Mouse (Mus musculus) adrenal gland, postnatal 0 days (tissue): ENCODE results near the gene Tmem265. TPM values are rescaled to one million over a fixed set of nuclear protein-coding genes. Genes with fewer than 3 reads are reported as not detected.

Experiments
- polyA plus RNA-seq: library from polyadenylated mRNA; unstranded; fragments of >200 nt; fragmentation: Nextera tagmentation; extraction: Ambion mirVana; gene quantifications from 2 replicates; pipeline ENCODE4 v1.2.1, GENCODE M21; 2015

Gene Tmem265
- 2.2 and 6.3 TPM in 2 replicates for polyA plus RNA-seq

DNA sequence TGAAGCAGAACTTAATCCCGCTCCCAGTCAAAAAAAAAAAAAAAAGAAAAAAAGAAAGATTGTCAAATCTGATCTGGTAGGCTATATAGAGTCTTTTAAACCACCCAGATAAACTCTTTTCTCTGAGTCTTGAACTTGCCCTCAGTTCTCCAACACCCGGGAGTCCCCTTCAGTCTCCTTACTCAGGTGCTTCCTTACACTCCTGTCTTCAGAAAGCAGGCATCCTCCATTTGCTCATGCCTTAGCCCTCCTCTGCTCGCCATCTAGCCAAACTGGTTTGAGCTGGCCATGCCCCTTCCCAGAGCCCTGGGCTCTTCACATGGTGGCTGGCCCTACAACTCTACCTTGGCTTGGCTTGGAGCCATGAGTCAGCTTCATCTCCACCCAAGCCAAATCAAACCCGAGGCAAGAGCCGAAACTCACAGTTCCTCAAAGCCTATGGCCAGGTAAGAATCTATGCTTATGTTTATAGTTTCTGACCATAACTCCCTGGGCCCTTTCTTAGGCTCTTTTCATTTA lies at the start of gene Tmem265:
TSS of gene Tmem265 (plus strand) at position 51 of the 519 bp plus-strand sequence.

DNA sequence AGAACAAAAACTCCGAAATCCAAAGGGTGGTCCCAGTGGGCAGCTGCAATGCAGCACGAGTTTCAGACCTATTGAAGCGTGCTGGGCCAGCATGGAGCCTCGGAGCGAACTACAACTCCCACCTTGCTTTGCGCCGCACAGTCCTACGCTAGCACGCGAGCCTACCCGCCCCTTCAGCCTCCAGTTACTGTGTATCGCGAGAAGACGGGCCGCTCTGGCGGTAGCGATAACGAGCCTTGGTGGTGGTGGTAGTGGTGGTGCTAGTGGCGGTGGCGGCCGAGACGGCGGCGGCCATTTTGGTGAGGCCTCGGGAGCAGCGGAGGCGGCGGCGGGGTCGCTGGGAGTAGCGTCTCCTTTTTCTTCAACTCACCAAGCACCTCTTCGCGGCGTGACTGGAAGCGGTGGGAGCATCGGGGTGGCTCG lies 49.4 kb upstream of the Tmem265 start, which contains the start of gene Srcap:
TSS of gene Srcap (plus strand) at position 176 of the 423 bp plus-strand sequence.

DNA sequence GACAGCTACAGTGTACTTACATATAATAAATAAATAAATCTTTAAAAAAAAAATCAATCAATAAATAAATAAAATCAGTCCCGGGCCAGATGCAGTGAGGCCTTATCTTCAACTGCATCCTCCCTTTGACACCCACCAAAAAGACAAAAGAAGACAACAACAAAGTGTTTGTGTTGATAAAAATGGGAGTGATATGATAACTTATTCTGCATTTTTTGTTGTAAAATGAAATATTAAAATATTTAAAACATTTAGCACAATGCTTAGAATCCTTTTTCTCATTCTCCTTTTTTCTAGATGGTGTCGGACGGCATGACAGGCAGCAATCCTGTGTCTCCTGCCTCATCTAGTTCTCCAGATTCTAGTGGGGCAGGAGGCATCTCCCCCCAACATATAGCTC lies 41.9 kb upstream of the Tmem265 start, which contains the start of gene Gm42715:
TSS of gene Gm42715 (plus strand) at position 301 of the 400 bp plus-strand sequence.

DNA sequence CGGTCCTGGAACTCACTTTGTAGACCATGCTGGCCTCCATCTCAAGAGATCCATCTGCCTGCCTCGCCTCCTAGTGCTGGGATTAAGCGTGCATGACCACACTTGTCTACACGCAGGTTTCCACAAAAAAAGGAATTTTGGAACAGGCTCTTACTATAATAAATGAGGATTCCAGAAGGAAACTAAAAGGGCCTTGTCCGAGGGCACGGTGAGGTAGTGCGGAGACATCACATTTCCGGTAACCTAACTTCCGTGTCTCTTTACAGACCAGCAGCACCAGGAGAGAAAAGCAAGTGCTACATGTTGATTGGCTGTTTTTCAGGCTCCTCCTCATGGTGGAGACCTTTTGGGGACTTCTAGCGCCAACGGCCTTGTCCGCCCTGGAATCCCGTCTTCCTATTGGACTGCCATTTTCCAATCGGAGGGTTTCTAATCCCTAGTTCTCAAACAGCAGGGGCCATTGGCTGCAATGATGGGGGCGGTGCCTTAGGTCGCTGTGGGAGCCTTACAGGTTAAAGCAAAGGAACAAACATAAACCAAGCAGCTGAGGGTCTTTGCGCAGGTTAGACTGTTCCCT lies 11.8 kb downstream of the Tmem265 start, which contains the start of gene Phkg2:
TSS of gene Phkg2 (plus strand) at position 446 of the 577 bp plus-strand sequence.

DNA sequence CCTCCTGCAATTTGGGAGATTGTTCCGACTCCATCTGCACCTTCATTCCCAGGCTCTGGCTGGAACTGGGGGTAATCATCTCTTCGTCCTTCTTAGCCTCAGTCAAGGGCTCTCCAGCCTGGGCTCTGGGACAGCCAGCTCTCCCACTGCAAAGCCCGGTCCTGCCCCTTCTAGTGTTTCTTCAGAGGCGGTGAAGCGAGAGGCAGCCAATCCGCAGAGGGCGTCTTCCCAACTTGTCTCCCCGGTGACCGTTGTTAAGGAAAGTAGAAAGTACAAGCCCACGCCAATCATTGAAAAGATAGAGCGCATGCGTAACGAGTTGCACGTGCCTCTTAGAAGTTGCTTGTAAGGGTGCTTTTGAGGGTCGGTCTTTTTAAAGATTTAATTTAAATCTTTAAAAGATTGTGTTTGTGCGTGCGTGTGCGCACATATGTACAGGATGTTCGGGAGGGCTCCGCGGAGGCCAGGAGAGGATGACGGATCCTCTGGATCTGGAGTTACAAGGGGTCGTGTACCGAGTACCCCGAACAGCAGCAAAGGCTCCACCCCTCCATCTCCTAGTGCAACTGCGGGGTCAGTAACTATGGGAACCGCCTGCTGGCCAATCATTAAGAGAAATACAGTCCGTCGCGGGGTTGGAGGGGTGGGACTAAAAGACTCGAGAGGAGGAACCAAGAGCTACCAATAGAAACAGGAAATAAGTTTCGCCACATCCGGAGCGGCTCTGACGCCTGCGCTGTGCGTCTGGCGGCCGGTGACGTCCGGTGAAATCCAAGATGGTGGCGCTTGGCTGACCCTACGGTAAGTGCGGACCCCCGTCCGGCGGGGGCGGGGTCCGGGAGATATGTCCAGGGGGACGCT lies 27.1 kb downstream of the Tmem265 start, which contains the start of the genes Ccdc189 and Rnf40:
TSS of gene Ccdc189 (minus strand) at position 585 of the 861 bp plus-strand sequence.
TSS of gene Rnf40 (plus strand) at position 757 of the 861 bp plus-strand sequence.

DNA sequence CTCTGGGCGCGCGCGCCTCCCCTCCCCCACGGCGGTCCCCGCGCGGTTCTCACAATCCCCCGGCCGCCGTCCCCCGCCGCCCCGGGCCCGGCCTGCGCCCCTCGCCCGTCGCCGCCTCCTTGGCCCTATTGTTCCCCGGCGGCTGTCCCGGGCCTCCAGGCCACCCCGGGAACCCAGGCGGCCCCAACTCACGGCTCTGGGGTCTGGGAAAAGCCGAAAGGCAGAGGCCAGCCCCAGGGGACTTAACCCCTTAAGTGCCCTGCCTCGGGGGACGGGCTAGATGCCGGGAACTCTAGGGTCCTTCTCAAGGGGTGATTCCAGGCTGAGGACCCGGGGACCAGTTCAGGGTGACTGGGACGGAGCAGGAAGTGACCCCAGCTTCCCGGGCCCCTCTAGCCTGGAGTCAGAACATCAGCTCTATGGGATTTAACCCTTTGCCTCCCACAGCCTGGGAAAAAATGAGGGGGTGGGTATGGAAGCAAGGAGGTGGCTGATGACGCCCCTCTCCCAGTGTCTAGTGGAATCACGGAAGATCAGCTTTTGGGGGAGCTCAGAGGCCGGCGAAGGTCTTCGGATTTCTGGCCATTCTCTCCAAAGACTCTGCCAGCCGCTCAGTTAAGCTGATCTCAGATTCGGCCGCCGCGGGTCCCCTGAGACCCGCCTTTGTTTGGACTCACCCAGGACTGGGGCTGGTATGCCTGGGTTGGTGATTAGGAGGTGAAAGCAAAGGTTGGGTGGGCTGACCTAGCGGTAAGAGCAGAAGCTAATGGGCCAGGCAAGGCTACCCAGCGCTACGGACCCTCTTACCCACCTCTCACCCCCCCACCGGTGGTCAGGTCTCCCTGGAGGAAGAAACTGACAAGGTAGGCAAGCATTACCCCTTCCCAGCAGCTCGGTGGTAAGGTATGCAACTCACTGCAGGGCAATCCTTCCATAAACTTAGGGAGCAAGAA lies 54.0 kb downstream of the Tmem265 start, which contains the start of gene Zfp629:
TSS of gene Zfp629 (minus strand) at position 907 of the 953 bp plus-strand sequence.

Other genes starting within 250 kb of the Tmem265 start
- 11.5 and 12.3 TPM in 2 replicates for gene Zfp768, start 215.8 kb upstream of the Tmem265 start, polyA plus RNA-seq
- gene Zfp747, start 185.3 kb upstream of the Tmem265 start, polyA plus RNA-seq, result 5.4 TPM in 2 replicates
- 2.4 and 2.6 TPM in 2 replicates for gene 9130019O22Rik, start 174.2 kb upstream of the Tmem265 start, polyA plus RNA-seq
- gene E430018J23Rik, start 167.8 kb upstream of the Tmem265 start, polyA plus RNA-seq, result 4.7 and 5.5 TPM in 2 replicates
- gene Zfp764, start 154.6 kb upstream of the Tmem265 start, polyA plus RNA-seq, result 3.5 and 4.6 TPM in 2 replicates
- gene Zfp688, start 139.3 kb upstream of the Tmem265 start, polyA plus RNA-seq, result 28.5 and 40.1 TPM in 2 replicates
- gene Zfp689, start 112.2 kb upstream of the Tmem265 start, polyA plus RNA-seq, result 4.7 and 6.5 TPM in 2 replicates
- gene Prr14, start 101.8 kb upstream of the Tmem265 start, polyA plus RNA-seq, result 25.3 and 37.3 TPM in 2 replicates
- 10.2 and 12.1 TPM in 2 replicates for gene Fbrs, start 82.2 kb upstream of the Tmem265 start, polyA plus RNA-seq
- 23.2 and 30.2 TPM in 2 replicates for gene Srcap, start 49.4 kb upstream of the Tmem265 start, polyA plus RNA-seq
- gene Gm42715, start 41.8 kb upstream of the Tmem265 start, polyA plus RNA-seq, result 6.3 and 8.9 TPM in 2 replicates
- gene Phkg2, start 11.9 kb downstream of the Tmem265 start, polyA plus RNA-seq, result 32.2 and 45.6 TPM in 2 replicates
- 8.9 and 15.7 TPM in 2 replicates for gene Ccdc189, start 27.2 kb downstream of the Tmem265 start, polyA plus RNA-seq
- 17.1 and 22.9 TPM in 2 replicates for gene Rnf40, start 27.4 kb downstream of the Tmem265 start, polyA plus RNA-seq
- 4.5 and 5.9 TPM in 2 replicates for gene Zfp629, start 54.4 kb downstream of the Tmem265 start, polyA plus RNA-seq
- 137 and 174 TPM in 2 replicates for gene Bcl7c, start 147.5 kb downstream of the Tmem265 start, polyA plus RNA-seq
- 9.4 and 12.0 TPM in 2 replicates for gene Ctf1, start 151.3 kb downstream of the Tmem265 start, polyA plus RNA-seq
- gene Ctf2, start 170.8 kb downstream of the Tmem265 start, polyA plus RNA-seq, result 0.06 and 0.10 TPM in 2 replicates
- 1.9 and 2.2 TPM in 2 replicates for gene Fbxl19, start 183.2 kb downstream of the Tmem265 start, polyA plus RNA-seq
- 22.4 and 30.3 TPM in 2 replicates for gene Orai3, start 208.4 kb downstream of the Tmem265 start, polyA plus RNA-seq
- 18.0 and 18.3 TPM in 2 replicates for gene Setd1a, start 215.3 kb downstream of the Tmem265 start, polyA plus RNA-seq
- not detected in 2 replicates for gene Gm49388, start 224.2 kb downstream of the Tmem265 start, polyA plus RNA-seq
- gene Hsd3b7, start 239.2 kb downstream of the Tmem265 start, polyA plus RNA-seq, result 38.2 and 51.3 TPM in 2 replicates